Mouse (Mus musculus): Measurements from ENCODE around the gene Gm12216. TPM values are rescaled to one million over a fixed set of nuclear protein-coding genes. Genes with fewer than 3 reads are reported as not detected.

Gm12216 gene
- polyA plus RNA-seq, 1 experiment from 2014 or later, result 1.7 TPM

DNA sequence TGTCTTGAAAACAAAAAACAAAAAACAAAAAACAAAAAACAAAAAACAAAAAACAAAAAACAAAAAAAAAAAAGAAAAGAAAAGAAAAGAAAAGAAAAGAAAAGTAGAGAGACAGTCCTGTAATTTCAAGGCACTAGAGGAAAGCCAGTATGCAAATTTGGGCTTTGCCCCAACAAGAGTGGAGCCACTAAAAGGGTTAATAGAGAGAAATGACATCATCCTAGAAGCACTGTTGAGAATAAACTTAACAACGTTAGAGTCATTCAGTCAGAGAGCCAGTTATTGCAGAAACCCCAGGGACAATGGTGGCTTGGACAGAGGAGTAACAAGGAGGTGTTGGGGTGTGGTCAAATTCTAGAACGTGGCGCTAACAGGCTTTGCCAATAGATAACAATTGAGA lies 44.2 kb downstream of the Gm12216 start:
- WGBS, result 48% methylated on average over 3 of the region's 3 CpGs

DNA sequence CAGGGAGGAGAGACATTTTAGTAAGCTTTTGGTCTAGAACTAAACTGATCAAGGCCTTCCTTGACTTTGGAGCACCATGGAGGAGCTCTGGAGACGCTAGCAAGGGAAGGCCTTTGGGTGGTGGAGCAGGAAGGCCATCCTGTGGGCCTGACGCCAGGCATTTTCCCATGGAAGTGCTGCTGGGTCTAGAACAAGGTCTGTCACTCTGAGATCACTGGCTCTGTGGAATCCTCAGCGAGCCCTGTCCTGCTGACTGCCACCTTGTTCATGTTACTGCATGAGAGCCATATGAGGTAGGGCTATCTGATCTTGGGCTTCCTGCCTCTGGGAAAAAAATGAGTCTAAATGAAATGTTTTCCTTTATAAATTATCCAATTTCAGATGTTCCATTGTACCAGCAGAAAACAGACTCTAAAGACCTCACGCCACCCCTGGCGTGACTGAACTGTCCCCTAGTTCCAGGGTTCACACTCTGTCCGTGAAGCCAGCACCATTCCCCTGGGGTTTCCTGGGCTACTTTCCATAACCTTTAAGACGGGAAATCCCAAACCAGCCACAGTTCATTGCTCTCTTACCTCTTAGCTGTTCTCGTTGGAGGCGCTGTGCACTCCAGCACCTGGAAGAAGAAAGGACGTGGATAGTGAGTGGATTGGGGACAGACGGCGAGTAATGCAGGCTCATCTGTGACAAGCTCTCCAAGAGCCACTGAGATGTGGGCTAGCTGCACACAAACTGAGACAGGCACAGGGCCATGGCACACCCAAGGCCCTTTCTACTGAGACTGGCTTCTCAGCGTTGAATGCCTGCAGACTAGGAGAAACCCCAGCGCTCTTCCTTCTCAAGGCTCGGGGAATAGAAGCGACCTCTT lies 45.8 kb downstream of the Gm12216 start:
- no peak overlapping the region for H3K4me3 ChIP-seq (ENCODE audit: low read length)
- no peak overlapping the region for H3K4me2 ChIP-seq (ENCODE audit: low read depth, low read length)
- H3K9ac ChIP-seq (ENCODE audit: low read depth, low read length), result no peak overlapping the region
- H3K9me3 ChIP-seq (ENCODE audit: control insufficient read depth, low read length), result no peaks in the 10 kb centered on the region
- 86% methylated on average over 16 of the region's 16 CpGs for WGBS
- H3K36me3 ChIP-seq (ENCODE audit: control insufficient read depth, insufficient read depth, low read length), result no peaks in the 10 kb centered on the region
- H3K27ac ChIP-seq (ENCODE audit: low read length), result no peak overlapping the region
- ATAC-seq, result no peak
- 0 out of 2 replicates have a peak, but pooled peaks cover 10% of the 10 kb centered on the region for H3K4me1 ChIP-seq (ENCODE audit: control insufficient read depth, insufficient read depth, low read length)
- H3K27me3 ChIP-seq (replicated peaks; ENCODE audit: control insufficient read depth, insufficient read depth, low read length), result no peaks in the 10 kb centered on the region

More for the DNA sequence above, 44.2 kb downstream of the Gm12216 start:
- no peaks in the 10 kb centered on the region for H3K27me3 ChIP-seq (replicated peaks; ENCODE audit: control insufficient read depth, insufficient read depth, low read length)
- no peaks in the 10 kb centered on the region for H3K9me3 ChIP-seq (ENCODE audit: control insufficient read depth, low read length)
- no peak overlapping the region for H3K9ac ChIP-seq (ENCODE audit: low read depth, low read length)
- 0 out of 2 replicates have a peak, but pooled peaks cover 5% of the 10 kb centered on the region for H3K4me1 ChIP-seq (ENCODE audit: control insufficient read depth, insufficient read depth, low read length)
- H3K36me3 ChIP-seq (ENCODE audit: control insufficient read depth, insufficient read depth, low read length), result no peaks in the 10 kb centered on the region
- no peak overlapping the region for H3K27ac ChIP-seq (ENCODE audit: low read length)
- no peak overlapping the region for H3K4me3 ChIP-seq (ENCODE audit: low read length)
- ATAC-seq, result no peak
- no peak overlapping the region for H3K4me2 ChIP-seq (ENCODE audit: low read depth, low read length)

DNA sequence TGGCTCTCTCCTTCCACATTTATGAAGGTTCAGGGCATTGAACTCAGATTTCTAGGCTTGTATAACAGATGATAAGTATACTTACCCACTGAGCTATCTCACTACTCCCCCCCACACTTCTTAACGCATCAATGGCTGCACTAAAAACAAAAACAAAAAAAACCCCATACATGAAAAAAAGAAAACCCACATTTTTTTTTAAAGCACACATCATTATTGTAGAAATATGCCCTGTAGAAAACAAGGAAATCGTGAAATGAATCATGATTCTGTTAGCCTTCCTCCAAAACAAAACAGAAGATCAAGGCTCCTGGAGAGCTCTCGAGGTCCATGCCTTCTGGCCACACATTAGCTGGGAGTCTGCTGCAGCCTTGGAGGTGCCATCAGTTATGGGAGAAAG lies 47.7 kb downstream of the Gm12216 start:
- H3K9ac ChIP-seq (ENCODE audit: low read depth, low read length), result no peak overlapping the region
- ATAC-seq, result no peak
- H3K27me3 ChIP-seq (replicated peaks; ENCODE audit: control insufficient read depth, insufficient read depth, low read length), result no peaks in the 10 kb centered on the region
- H3K9me3 ChIP-seq (ENCODE audit: control insufficient read depth, low read length), result no peaks in the 10 kb centered on the region
- H3K27ac ChIP-seq (ENCODE audit: low read length), result no peak overlapping the region
- H3K4me1 ChIP-seq (ENCODE audit: control insufficient read depth, insufficient read depth, low read length), result 0 out of 2 replicates have a peak, but pooled peaks cover 10% of the 10 kb centered on the region
- H3K4me2 ChIP-seq (ENCODE audit: low read depth, low read length), result no peak overlapping the region
- H3K36me3 ChIP-seq (ENCODE audit: control insufficient read depth, insufficient read depth, low read length), result no peaks in the 10 kb centered on the region
- H3K4me3 ChIP-seq (ENCODE audit: low read length), result no peak overlapping the region
- 81% methylated on average over 3 of the region's 3 CpGs for WGBS

DNA sequence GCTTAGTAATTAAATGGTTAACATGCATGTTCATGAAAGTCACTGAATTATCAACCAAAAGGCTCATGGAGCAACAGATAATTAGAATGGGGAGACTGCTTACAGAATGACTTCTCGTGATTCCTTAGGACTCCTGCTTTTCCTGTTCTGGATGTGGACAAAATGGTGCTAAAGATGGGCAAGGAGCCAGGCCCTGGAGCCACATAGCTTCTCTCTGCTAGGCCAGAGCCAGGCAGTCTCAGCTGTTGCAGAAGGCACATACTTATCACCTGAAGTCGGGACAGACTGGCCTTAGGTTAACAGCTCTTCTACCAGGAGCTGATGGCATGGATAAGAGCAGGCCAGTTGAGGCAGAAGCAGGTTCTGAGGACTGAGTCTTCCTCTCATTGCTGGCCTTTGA lies 48.3 kb downstream of the Gm12216 start:
- no peaks in the 10 kb centered on the region for H3K27me3 ChIP-seq (replicated peaks; ENCODE audit: control insufficient read depth, insufficient read depth, low read length)
- no peak for ATAC-seq
- H3K4me2 ChIP-seq (ENCODE audit: low read depth, low read length), result no peak overlapping the region
- H3K4me3 ChIP-seq (ENCODE audit: low read length), result no peak overlapping the region
- H3K27ac ChIP-seq (ENCODE audit: low read length), result no peak overlapping the region
- H3K9me3 ChIP-seq (ENCODE audit: control insufficient read depth, low read length), result no peaks in the 10 kb centered on the region
- H3K4me1 ChIP-seq (ENCODE audit: control insufficient read depth, insufficient read depth, low read length), result peaks cover 15% of the 10 kb centered on the region; the same call in 1 of the 2 replicates
- 44% methylated on average over 2 of the region's 2 CpGs for WGBS
- no peaks in the 10 kb centered on the region for H3K36me3 ChIP-seq (ENCODE audit: control insufficient read depth, insufficient read depth, low read length)
- H3K9ac ChIP-seq (ENCODE audit: low read depth, low read length), result no peak overlapping the region

DNA sequence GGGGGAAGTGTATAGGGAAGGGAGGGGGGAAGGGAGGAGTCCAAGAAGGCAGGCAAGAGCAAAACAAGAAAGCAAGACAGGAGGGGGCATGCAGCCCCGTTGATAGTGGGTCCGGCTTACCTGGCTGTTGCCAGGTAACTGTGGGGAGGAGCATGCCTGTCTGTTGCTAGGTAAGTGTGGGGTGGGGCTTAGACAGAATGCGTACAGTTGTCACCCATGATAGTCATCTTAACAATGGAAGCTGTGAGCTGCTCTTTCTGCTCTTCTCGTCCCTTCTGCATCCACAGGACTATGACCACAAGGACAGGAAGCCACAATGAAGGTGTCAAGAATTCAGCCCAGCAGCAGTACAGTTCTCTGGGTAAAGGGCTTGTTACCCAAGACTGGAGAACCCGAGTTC lies 48.9 kb downstream of the Gm12216 start:
- Histone ChIP-seq H3K9me3 (ENCODE audit: control insufficient read depth, low read length) (no peaks in the 10 kb centered on the region), H3K4me1 (ENCODE audit: control insufficient read depth, insufficient read depth, low read length) (peaks cover 17% of the 10 kb centered on the region; the same call in 1 of the 2 replicates), H3K9ac (ENCODE audit: low read depth, low read length) (no peak overlapping the region), H3K27ac (ENCODE audit: low read length) (no peak overlapping the region), H3K36me3 (ENCODE audit: control insufficient read depth, insufficient read depth, low read length) (no peaks in the 10 kb centered on the region), H3K27me3 (replicated peaks; ENCODE audit: control insufficient read depth, insufficient read depth, low read length) (no peaks in the 10 kb centered on the region), H3K4me3 (ENCODE audit: low read length) (no peak overlapping the region), H3K4me2 (ENCODE audit: low read depth, low read length) (no peak overlapping the region)
- 38% methylated on average over 5 of the region's 5 CpGs for WGBS
- 0 out of 2 replicates have a peak, but pooled peaks have one; percentile 13 for ATAC-seq

DNA sequence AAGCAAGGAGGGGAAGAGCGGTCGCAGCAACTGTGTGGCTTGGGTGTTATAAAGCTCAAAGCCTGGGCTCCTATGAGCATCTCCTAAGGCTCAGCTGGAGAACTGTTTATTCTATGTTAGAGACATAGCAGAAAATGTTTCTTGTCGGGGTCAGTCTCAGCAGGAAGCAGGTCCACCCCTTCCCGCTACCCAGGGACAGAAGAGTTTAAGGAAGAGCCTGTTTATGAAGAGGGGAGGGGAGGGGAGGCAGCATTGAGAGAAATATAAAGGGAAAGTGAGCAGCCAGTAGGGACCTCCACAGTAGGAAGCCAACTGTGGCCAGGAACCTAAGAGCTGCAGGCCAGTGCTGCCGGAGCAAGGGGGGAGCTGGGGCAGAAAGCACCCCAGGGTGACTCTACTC lies 49.7 kb downstream of the Gm12216 start:
- Histone ChIP-seq H3K9me3 (ENCODE audit: control insufficient read depth, low read length) (no peaks in the 10 kb centered on the region), H3K27me3 (replicated peaks; ENCODE audit: control insufficient read depth, insufficient read depth, low read length) (no peaks in the 10 kb centered on the region), H3K36me3 (ENCODE audit: control insufficient read depth, insufficient read depth, low read length) (no peaks in the 10 kb centered on the region), H3K4me2 (ENCODE audit: low read depth, low read length) (no peak overlapping the region), H3K27ac (ENCODE audit: low read length) (peak overlapping the region; percentile 60; the same call in 1 of the 2 replicates), H3K4me3 (ENCODE audit: low read length) (no peak overlapping the region), H3K9ac (ENCODE audit: low read depth, low read length) (no peak overlapping the region), H3K4me1 (ENCODE audit: control insufficient read depth, insufficient read depth, low read length) (peaks cover 20% of the 10 kb centered on the region; the same call in 1 of the 2 replicates)
- 39% methylated on average over 5 of the region's 5 CpGs for WGBS
- peak; percentile 25; the same call in 1 of the 2 replicates for ATAC-seq

DNA sequence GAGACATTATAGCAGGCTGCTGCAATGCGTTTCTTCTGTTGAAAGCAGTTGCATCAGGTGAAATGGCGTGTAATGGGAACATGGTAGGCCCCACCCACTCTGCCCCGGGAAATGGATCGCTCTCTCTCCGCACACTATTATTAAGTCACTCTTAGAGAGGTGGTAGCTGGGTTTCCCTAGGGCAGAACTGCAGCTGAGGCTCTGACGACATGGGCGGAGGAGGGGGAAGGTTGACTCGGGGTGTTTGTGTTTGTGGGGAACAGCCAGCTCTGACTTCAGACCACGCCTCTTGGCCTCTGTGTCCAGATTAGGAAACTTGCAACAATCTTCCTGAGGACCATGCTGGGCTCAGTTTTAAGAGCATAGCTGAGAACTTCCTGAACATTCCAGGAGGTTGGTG lies 53.3 kb downstream of the Gm12216 start:
- Histone ChIP-seq H3K4me3 (ENCODE audit: low read length) (no peak overlapping the region), H3K27me3 (replicated peaks; ENCODE audit: control insufficient read depth, insufficient read depth, low read length) (no peaks in the 10 kb centered on the region), H3K4me2 (ENCODE audit: low read depth, low read length) (no peak overlapping the region), H3K4me1 (ENCODE audit: control insufficient read depth, insufficient read depth, low read length) (peaks cover 24% of the 10 kb centered on the region), H3K9me3 (ENCODE audit: control insufficient read depth, low read length) (no peaks in the 10 kb centered on the region), H3K36me3 (ENCODE audit: control insufficient read depth, insufficient read depth, low read length) (no peaks in the 10 kb centered on the region), H3K9ac (ENCODE audit: low read depth, low read length) (peak overlapping the region; percentile 20; the same call in 1 of the 2 replicates), H3K27ac (ENCODE audit: low read length) (no peak overlapping the region)
- WGBS, result 70% methylated on average over 9 of the region's 9 CpGs
- ATAC-seq, result no peak

DNA sequence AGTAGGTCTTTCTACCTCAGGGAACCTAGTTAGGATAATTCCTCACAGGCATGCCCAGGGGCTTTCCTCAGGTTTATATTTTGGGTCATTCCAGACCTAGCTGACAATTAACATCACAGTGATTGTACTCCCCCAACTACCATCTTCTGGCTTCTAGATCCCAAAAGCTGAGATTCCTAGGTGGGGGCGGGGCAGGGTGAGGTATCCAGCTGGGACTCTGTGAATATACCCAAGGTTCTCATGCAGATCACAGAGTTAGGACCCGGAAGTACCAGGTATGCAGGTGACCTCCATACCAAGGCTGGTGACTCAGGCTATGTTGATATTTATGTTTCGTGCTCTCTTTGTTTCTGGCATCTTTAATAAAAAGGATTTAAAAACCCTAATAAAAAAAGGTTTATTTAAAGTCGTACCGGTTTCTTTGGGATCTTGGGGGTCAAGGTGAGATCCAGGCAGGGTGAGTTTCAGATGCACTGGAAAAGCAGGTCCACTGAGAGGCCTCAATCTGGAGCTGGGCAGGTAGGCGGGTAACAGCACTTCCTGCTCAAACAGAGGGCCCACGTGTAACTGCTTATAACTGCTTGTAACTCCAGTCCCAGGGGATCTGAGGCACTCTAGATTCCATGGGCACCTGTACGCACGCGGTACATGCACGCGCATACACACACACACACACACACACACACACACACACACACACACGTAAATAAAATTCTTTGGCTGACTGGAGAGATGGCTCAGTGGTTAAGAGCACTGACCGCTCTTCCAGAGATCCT lies 54.3 kb downstream of the Gm12216 start:
- no peaks in the 10 kb centered on the region for H3K27me3 ChIP-seq (replicated peaks; ENCODE audit: control insufficient read depth, insufficient read depth, low read length)
- no peak overlapping the region for H3K4me3 ChIP-seq (ENCODE audit: low read length)
- H3K36me3 ChIP-seq (ENCODE audit: control insufficient read depth, insufficient read depth, low read length), result no peaks in the 10 kb centered on the region
- H3K4me1 ChIP-seq (ENCODE audit: control insufficient read depth, insufficient read depth, low read length), result peaks cover 19% of the 10 kb centered on the region
- H3K9ac ChIP-seq (ENCODE audit: low read depth, low read length), result no peak overlapping the region
- H3K27ac ChIP-seq (ENCODE audit: low read length), result no peak overlapping the region
- no peak overlapping the region for H3K4me2 ChIP-seq (ENCODE audit: low read depth, low read length)
- no peak; the same call in 1 of the 2 replicates for ATAC-seq
- 72% methylated on average over 14 of the region's 14 CpGs for WGBS
- H3K9me3 ChIP-seq (ENCODE audit: control insufficient read depth, low read length), result no peaks in the 10 kb centered on the region

DNA sequence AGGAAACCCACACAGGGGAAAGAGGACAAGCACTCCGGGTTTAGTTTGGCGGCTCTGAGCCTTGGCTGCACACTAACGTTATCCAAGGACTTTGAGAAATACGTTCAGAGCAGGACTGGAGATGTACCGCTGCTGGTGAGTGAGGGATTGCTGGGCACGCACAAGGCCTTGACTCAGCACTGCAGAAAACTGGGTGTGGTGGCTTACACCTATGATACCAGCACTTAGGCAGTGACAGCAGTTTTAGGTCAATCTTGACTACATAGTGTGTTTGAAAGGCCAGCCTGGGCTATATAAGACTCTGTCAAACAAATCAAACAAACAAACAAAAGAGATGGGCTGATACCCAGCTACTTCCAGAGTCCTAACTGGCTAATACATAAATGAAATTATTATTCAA lies 55.6 kb downstream of the Gm12216 start:
- Histone ChIP-seq H3K9ac (ENCODE audit: low read depth, low read length) (no peak overlapping the region), H3K9me3 (ENCODE audit: control insufficient read depth, low read length) (no peaks in the 10 kb centered on the region), H3K4me1 (ENCODE audit: control insufficient read depth, insufficient read depth, low read length) (peaks cover 14% of the 10 kb centered on the region), H3K4me2 (ENCODE audit: low read depth, low read length) (no peak overlapping the region), H3K36me3 (ENCODE audit: control insufficient read depth, insufficient read depth, low read length) (no peaks in the 10 kb centered on the region), H3K4me3 (ENCODE audit: low read length) (no peak overlapping the region), H3K27me3 (replicated peaks; ENCODE audit: control insufficient read depth, insufficient read depth, low read length) (no peaks in the 10 kb centered on the region), H3K27ac (ENCODE audit: low read length) (no peak overlapping the region)
- 60% methylated on average over 6 of the region's 6 CpGs for WGBS
- no peak for ATAC-seq
